In the genomic region with DNA sequence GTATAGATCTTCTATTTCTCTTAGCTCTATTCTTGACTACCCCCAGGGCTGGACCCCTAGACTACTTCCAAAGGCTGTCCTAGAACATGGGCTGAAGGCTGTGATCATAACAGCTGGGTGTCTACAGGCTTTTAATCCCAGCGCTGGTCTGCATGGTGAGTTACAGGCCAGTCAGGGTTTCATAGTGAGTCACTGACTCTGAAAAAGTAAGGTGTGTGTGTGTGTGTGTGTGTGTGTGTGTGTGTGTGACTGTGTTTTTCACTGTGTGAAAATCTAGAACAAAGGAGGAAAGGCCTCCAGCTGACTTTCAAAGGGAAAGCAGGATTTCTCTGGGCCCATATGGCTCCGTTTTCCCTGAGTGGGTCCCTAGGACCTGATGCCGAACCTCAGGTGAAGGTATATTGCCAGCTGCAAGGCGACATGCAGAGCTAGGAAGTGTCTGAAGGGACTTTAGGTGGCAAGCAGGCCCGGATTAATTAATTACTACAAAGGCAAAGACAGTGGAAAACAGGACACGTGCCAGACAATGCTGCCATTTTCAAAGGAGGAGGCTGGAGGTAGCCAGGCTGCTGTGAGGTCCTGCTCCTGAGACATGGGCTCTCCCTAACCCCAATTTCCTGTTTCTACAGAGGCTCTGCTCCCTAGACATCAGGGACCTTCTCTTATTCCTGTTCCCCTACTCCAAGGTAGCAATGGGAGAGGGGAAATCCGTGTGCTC, we compare ENCODE assay signal across 12 mouse cellular contexts. TPM values are rescaled to one million over a fixed set of nuclear protein-coding genes. Genes with fewer than 3 reads are reported as not detected.
DNase-seq lines count a peak whose midpoint lies in the region; ATAC-seq and TF ChIP-seq lines count a peak whose summit lies in the region.
"Had no signal": no experiment of that assay in that cellular context is flagged by ENCODE, and none has a peak within 500 bp of the region (broad histone marks: within the 10 kb centered on the region; RNA-seq: fewer than 3 reads in every experiment).

No protein-coding gene starts in this region.

- no peaks in the 10 kb centered on the region for H3K9me3 ChIP-seq in kidney, embryonic 14.5 days (ENCODE audit: control insufficient read depth, low read length)
- H3K9me3 ChIP-seq in forebrain, embryonic 16.5 days (ENCODE audit: control insufficient read depth, low read length), result no peaks in the 10 kb centered on the region

- peaks cover 20% of the 10 kb centered on the region for H3K79me2 ChIP-seq in myocyte (ENCODE audit: control insufficient read depth, insufficient read depth)

- H3K4me3 ChIP-seq in kidney, embryonic 14.5 days (ENCODE audit: low read length), result no peak overlapping the region
- no peak overlapping the region for H3K4me3 ChIP-seq in forebrain, embryonic 16.5 days (replicated peaks; ENCODE audit: low read length)
- H3K4me3 ChIP-seq in myocyte, result no peak overlapping the region

- no peak overlapping the region for H3K27ac ChIP-seq in kidney, embryonic 14.5 days (ENCODE audit: low read depth, low read length)
- no peak overlapping the region for H3K27ac ChIP-seq in forebrain, embryonic 16.5 days (ENCODE audit: low read length)

- DNase-seq in kidney, adult 11 months, result peak; percentile 71
- peak; percentile 53 for DNase-seq in kidney, postnatal 10 days
- no peak for DNase-seq in gastrocnemius, postnatal 25 days
- DNase-seq in spleen, adult 12 weeks (ENCODE audit: low spot score), result no peak
- DNase-seq: cerebellum, adult 8-10 months; gastrocnemius, postnatal 36 days; layer of hippocampus, adult 9-11 months; thymus, adult 2 months had no signal

- H3K36me3 ChIP-seq in kidney, embryonic 14.5 days (ENCODE audit: control insufficient read depth, insufficient read depth, low read length), result no peaks in the 10 kb centered on the region
- no peaks in the 10 kb centered on the region for H3K36me3 ChIP-seq in forebrain, embryonic 16.5 days (ENCODE audit: control insufficient read depth, insufficient read depth)
- H3K36me3 ChIP-seq in myocyte (ENCODE audit: control insufficient read depth, insufficient read depth), result no peaks in the 10 kb centered on the region

- WGBS in kidney, embryonic 14.5 days, result 61% methylated on average over 7 of the region's 7 CpGs
- 38% methylated on average over 7 of the region's 7 CpGs for WGBS in forebrain, embryonic 16.5 days

- no peak for TF ChIP-seq POLR2A in myocyte (IDR thresholded peaks at IDR 0.05; ENCODE audit: insufficient read length, low read depth)

- no peaks in the 10 kb centered on the region for H3K27me3 ChIP-seq in kidney, embryonic 14.5 days (ENCODE audit: control insufficient read depth, insufficient read depth, low read length)
- H3K27me3 ChIP-seq in forebrain, embryonic 16.5 days (replicated peaks; ENCODE audit: control insufficient read depth, insufficient read depth, low read length), result no peaks in the 10 kb centered on the region
- no peaks in the 10 kb centered on the region for H3K27me3 ChIP-seq in myocyte (ENCODE audit: control insufficient read depth, insufficient read depth, insufficient read length)

- no peak overlapping the region for H3ac ChIP-seq in myocyte (ENCODE audit: control insufficient read depth, insufficient read length)

- H3K4me2 ChIP-seq in kidney, embryonic 14.5 days (replicated peaks; ENCODE audit: low read depth, low read length), result no peak overlapping the region
- H3K4me2 ChIP-seq in forebrain, embryonic 16.5 days (ENCODE audit: low read length), result peak overlapping the region; percentile 93
- peak overlapping the region; percentile 86 for H3K4me2 ChIP-seq in myocyte (ENCODE audit: low read depth)

- no peak overlapping the region for H3K9ac ChIP-seq in kidney, embryonic 14.5 days (ENCODE audit: low read depth, low read length)
- 0 out of 2 replicates have a peak overlapping the region, but pooled peaks have one; percentile 12 for H3K9ac ChIP-seq in forebrain, embryonic 16.5 days (replicated peaks; ENCODE audit: low read depth, low read length)

- H3K4me1 ChIP-seq in kidney, embryonic 14.5 days (ENCODE audit: control insufficient read depth, insufficient read depth, low read length), result peaks cover 23% of the 10 kb centered on the region
- peaks cover 34% of the 10 kb centered on the region for H3K4me1 ChIP-seq in forebrain, embryonic 16.5 days (replicated peaks; ENCODE audit: control insufficient read depth, insufficient read depth, low read length)

- no peak for ATAC-seq in kidney, embryonic 14.5 days (ENCODE audit: low FRiP score, low TSS enrichment)
- ATAC-seq in forebrain, embryonic 16.5 days, result no peak
- no peak for ATAC-seq in erythroid progenitor cell, adult 5-6 weeks (replicated peaks; ENCODE audit: low FRiP score, poor library complexity, severe bottlenecking)

TF ChIP-seq in myocyte, 11 proteins besides CTCF, POLR2A, EP300 and RAD21:
- TF ChIP-seq POLR2AphosphoS2 (IDR thresholded peaks at IDR 0.05; ENCODE audit: insufficient read length, low read depth) (no peak), USF1 (IDR thresholded peaks at IDR 0.05; ENCODE audit: low read depth) (no peak), MYOD1 (IDR thresholded peaks at IDR 0.05; ENCODE audit: control insufficient read depth in 1 of 3, insufficient read length in 2 of 3, low read depth in 2 of 3) (no peak), MYOG (IDR thresholded peaks at IDR 0.05; ENCODE audit: control insufficient read depth in 1 of 3, insufficient read depth in 1 of 3, insufficient read length in 2 of 3, low read depth in 2 of 3) (no peak), SRF (IDR thresholded peaks at IDR 0.05; ENCODE audit: control insufficient read depth, insufficient read length, low read depth) (no peak), MAX (IDR thresholded peaks at IDR 0.05; ENCODE audit: low read depth) (no peak), REST (IDR thresholded peaks at IDR 0.05; ENCODE audit: insufficient read depth, insufficient read length) (no peak), CEBPB (IDR thresholded peaks at IDR 0.05; ENCODE audit: insufficient read depth, poor library complexity, severe bottlenecking) (no peak), TCF3 (IDR thresholded peaks at IDR 0.05; ENCODE audit: insufficient read length, low read depth) (no peak), TCF12 (IDR thresholded peaks at IDR 0.05; ENCODE audit: insufficient read depth, poor library complexity, severe bottlenecking) (no peak), E2F4 (IDR thresholded peaks at IDR 0.05; ENCODE audit: insufficient read depth) (no peak)

RNA-seq across cellular contexts. Expression of a gene that starts 12.0 kb away (rescaled TPM):
- 37.0 and 39.2 TPM in 2 replicates for polyA plus RNA-seq in kidney, embryonic 14.5 days (2014; fragmentation: Nextera tagmentation; extraction: Ambion mirVana)
- polyA plus RNA-seq in forebrain, embryonic 16.5 days (2015; fragmentation: Nextera tagmentation; extraction: Ambion mirVana), result 30.6 and 33.5 TPM in 2 replicates
- polyA plus RNA-seq in myocyte (2012; fragmentation: generic; extraction: Trizol), result 89.2 TPM
- 10 to 100 TPM; 27.6 to 38.9 TPM for total RNA-seq in gastrocnemius, postnatal 25 days (2021)
- 26.8 and 48.7 TPM in 2 replicates for total RNA-seq in erythroid progenitor cell, adult 5-6 weeks (2015; ENCODE audit: low replicate concordance)
- 38.2 and 40.9 TPM in 2 replicates for total RNA-seq in erythroid progenitor cell, adult 5-6 weeks (2017; ENCODE audit: low replicate concordance)

RNA-seq across cellular contexts. Expression of a gene that starts 12.1 kb away (rescaled TPM):
- polyA plus RNA-seq in kidney, embryonic 14.5 days (2014; fragmentation: Nextera tagmentation; extraction: Ambion mirVana), result 128 and 197 TPM in 2 replicates
- 305 and 322 TPM in 2 replicates for polyA plus RNA-seq in forebrain, embryonic 16.5 days (2015; fragmentation: Nextera tagmentation; extraction: Ambion mirVana)
- 873 TPM for polyA plus RNA-seq in myocyte (2012; fragmentation: generic; extraction: Trizol)
- 100 to 1,000 TPM; 335 to 433 TPM for total RNA-seq in gastrocnemius, postnatal 25 days (2021)
- total RNA-seq in erythroid progenitor cell, adult 5-6 weeks (2015; ENCODE audit: low replicate concordance), result 28.5 and 36.4 TPM in 2 replicates
- 179 and 213 TPM in 2 replicates for total RNA-seq in erythroid progenitor cell, adult 5-6 weeks (2017; ENCODE audit: low replicate concordance)

RNA-seq across cellular contexts. Expression of a gene that starts 15.7 kb away (rescaled TPM):
- polyA plus RNA-seq in kidney, embryonic 14.5 days (2014; fragmentation: Nextera tagmentation; extraction: Ambion mirVana), result 1.6 and 1.9 TPM in 2 replicates
- 1.6 TPM in 2 replicates for polyA plus RNA-seq in forebrain, embryonic 16.5 days (2015; fragmentation: Nextera tagmentation; extraction: Ambion mirVana)
- 1.8 TPM for polyA plus RNA-seq in myocyte (2012; fragmentation: generic; extraction: Trizol)
- total RNA-seq in gastrocnemius, postnatal 25 days (2021), result 1 to 10 TPM; 2.9 to 3.7 TPM
- 3.2 TPM in 1 of 2 replicates, not detected in the other for total RNA-seq in erythroid progenitor cell, adult 5-6 weeks (2015; ENCODE audit: low replicate concordance)
- total RNA-seq in erythroid progenitor cell, adult 5-6 weeks (2017; ENCODE audit: low replicate concordance), result 0.77 TPM in 1 of 2 replicates, not detected in the other

RNA-seq across cellular contexts. Expression of a gene that starts 48.5 kb away (rescaled TPM):
- polyA plus RNA-seq in kidney, embryonic 14.5 days (2014; fragmentation: Nextera tagmentation; extraction: Ambion mirVana), result 21.8 and 22.0 TPM in 2 replicates
- polyA plus RNA-seq in forebrain, embryonic 16.5 days (2015; fragmentation: Nextera tagmentation; extraction: Ambion mirVana), result 28.4 and 33.7 TPM in 2 replicates
- polyA plus RNA-seq in myocyte (2012; fragmentation: generic; extraction: Trizol), result 7.8 TPM
- 1 to 10 TPM; 2.8 TPM for total RNA-seq in gastrocnemius, postnatal 25 days (2021)
- total RNA-seq in erythroid progenitor cell, adult 5-6 weeks (2015; ENCODE audit: low replicate concordance), result 2.5 and 6.1 TPM in 2 replicates
- 0.51 TPM in 1 of 2 replicates, not detected in the other for total RNA-seq in erythroid progenitor cell, adult 5-6 weeks (2017; ENCODE audit: low replicate concordance)

Comparison
In these comparisons a context has a peak if more than half of its experiments do, and no peak if none do; other contexts are left out.
1. DNase-seq: peak in kidney, adult 11 months (single experiment) and kidney, postnatal 10 days (single experiment); none in gastrocnemius, postnatal 25 days (single experiment) and spleen, adult 12 weeks (single experiment).